Mouse (Mus musculus) induced T-regulatory cell, adult 2 months (primary cell): ENCODE results near the gene Amy1.
"Not testable (repeated sequence)": the region's sequence is repeated elsewhere in the genome, so short reads cannot be mapped to it uniquely, and the experiment has no call there.

Experiments
- DNase-seq: peaks from one replicate; pipeline ENCODE4 v3.0.0-alpha.2; 2012; ENCODE audit warnings: low read depth

Gene Amy1

DNA sequence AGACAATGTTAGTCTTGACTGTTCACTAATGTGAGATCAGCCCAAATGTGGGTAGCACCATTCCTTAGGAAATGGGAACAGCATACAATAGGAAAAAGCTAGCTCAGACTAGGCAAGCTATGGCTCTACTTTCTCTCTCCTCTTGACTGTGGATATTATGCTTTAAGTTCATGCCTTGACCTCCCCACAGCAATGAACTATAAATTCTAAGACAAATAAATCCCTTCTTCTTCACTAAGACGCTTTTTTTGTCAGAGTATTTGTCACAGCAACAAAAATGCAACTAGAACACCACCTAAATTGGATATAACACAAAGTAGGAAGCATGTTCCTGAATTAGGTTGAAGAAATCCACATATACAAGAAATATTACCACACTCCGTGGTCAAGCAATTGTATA, at the start of gene Amy1:
Gene Amy1, minus strand, starts transcription at position 101 of the 400 bp plus-strand sequence.
- DNase-seq = no peak

DNA sequence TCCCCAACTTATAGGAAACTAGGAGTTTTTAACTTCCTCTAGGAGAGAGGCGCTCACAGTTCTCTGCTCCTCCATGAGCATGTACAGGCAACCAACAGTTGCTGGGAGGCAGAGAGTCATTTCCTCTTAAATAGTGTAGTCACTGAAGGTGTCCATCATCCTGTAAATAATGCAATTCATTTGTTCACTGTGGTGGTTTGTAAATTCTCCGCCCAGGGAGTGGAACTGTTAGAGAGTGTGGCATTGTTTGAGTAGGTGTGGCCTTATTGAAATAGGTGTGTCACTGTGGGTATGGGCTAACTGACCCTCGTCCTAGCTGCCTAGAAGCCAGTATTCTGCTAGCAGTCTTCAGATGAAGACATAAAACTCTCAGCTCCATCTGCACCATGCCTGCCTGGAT, 47.8 kb upstream of the Amy1 start:
- no peak for DNase-seq

DNA sequence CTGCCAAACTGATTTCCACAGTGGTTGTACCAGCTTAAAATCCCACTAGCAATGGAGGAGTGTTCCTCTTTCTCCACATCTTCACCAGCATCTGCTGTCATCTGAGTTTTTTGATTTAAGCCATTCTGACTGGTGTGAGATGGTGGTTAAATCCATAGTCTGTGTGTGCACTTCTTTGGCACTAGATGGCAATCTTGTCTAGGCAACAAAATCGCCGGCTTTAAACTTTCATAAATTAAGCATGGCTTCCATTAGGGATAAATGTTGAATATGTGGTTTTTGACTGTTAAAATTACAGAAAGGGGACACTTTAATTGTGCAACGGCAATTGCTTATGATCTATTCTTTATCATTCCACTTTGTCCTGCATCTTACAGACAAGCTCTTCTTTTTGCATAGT, 44.9 kb upstream of the Amy1 start:
- not testable (repeated sequence) for DNase-seq

DNA sequence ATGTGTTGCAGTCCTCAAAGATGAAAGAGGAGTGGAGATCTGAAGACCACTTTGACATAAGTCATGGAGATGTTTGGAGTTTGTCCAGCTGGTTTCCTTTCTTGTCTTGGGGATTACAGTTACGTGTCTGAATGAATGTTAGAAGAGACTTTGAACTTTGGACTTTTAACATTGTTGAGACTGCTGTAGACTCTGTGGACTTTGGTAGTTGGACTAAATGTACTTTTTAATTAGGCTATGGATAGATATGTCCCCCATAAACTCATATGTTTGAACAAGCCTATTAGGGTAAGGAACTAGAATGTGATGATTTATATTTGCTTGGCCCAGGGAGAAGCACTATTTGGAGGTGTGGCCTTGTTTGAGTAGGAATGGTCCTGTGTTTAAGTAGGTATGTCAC, 33.0 kb upstream of the Amy1 start:
- no peak for DNase-seq

DNA sequence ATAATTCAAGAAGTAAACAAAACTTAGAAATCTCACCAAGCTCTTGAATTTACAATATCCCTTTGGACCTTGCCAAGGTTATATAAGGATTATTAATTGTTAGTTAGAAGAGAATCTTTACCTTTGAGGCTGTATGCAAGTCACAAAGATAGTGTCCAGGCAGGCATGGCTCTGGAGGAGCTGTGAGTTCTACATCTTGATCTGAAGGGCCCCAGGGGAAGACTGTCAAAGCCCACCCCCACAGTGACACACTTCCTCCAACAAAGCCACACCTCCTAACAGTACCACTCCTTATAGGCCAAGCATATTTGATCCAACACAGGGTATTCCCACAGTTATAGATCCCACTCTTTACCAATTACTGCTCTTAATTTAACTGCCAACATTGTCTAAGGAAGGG, 27.7 kb upstream of the Amy1 start:
- DNase-seq = no peak

DNA sequence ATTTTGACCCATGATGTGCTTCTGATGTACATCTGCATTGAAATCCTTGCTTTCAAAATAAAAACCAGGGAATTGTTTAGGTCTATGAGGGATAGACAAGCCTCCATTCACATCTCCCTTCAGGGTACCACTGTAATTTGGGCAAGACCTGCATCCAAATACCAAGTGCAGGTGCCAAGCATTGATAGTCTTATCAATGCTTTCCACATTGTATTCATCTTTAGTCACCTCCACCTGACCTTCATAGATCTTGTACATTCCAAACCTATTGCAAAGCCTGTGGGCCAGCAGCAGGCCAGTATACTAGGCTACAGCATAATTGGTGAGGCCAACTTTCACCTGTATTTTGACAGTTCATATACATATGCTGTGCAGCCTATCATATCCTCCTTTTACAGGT, 25.1 kb upstream of the Amy1 start:
- DNase-seq = no peak

DNA sequence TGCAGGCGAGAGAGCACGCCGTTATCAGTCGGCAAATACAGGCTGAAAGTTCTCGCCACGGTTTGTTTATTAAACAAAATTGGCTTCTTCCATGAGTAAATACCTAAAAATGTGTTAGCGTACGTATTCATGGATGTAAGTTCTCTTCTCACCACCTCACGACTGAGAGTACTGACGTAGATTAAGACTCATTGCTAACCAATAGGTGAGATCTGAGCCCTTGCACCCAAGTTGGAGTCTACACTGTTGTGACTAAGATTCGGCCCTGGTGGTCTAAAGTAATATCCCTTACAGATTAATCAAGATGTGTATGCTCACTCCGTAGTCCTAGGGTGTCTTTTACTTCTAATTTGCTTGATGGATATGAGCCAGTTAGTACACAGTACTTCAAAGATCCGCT, 24.1 kb upstream of the Amy1 start:
- DNase-seq = peak; percentile 69

DNA sequence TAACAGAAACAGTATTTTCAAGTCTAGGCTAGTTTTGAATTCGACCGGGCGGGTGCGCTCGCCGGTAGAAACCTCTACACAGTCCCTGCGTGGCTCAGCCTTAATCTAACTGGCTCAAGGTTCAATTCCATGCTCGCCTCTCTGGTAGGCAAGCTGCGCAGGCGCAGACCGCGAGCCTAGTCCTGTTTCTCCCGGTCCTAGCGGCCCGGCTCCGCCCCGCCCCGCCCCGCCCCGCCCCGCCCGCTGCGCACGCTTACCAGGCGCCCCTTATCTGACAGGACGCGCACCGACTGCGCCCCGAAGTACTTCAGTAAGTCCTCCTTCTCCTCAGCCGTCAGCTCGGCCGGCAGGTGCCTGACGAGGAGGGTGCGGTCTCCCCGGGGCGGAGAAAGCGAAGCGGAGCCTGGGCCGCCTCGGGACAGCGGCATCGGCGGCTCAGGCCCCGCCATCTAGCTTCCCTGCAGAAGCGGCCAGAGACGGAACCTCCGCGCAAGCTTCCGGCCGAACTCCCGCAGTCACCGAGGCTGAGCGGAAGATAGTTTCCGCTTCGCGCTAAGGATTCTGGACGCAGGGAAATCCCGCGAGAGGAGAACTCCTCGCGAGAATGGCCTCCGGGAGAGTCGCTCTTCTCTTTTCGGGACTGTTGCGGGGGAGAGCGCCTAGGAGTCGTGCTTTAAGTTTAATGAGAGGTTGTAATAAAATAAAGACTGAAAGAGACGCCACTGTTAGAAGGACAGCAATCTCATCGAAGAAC, 23.3 kb upstream of the Amy1 start, which contains the start of gene Rnpc3:
Gene Rnpc3, minus strand, starts transcription at position 544 of the 754 bp plus-strand sequence.
- peak; percentile 100 for DNase-seq

DNA sequence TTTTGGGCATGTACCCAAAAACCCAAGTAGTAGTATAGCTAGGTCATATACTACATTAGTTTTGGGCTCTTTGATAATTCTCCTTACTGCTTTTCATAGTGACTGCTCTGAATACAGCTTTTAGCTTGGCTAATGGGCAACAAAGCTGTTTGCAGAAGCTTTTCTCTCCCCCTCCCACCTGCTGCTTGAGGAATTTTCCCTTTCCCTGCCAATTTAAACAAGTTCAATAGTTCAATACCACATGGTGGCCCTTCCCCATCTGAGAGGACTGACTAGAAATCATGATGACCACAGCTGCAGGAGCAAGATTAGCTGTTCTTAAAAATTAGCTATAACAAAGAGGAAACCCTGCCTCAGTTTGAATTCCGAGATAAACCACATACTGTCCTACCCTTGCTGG, 15.7 kb downstream of the Amy1 start:
- no peak for DNase-seq

DNA sequence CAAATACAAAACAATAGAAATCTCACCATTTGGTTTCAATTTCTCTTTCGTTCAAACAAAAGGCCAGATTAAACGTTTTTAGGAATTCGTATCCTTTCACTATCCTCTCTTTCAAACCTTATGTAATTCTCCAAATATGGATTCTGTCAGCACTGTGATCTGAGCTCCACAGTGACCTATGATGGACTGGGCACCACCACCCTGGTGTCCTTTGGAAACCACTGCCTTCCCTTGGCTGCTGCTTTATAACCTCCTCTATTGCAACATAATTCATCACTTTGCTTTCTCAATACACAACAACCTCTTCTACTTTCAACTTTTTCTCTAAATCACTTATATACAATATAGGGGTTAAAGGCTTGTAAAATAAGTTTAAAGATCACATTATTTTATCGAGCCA, 31.9 kb downstream of the Amy1 start:
- DNase-seq = no peak

DNA sequence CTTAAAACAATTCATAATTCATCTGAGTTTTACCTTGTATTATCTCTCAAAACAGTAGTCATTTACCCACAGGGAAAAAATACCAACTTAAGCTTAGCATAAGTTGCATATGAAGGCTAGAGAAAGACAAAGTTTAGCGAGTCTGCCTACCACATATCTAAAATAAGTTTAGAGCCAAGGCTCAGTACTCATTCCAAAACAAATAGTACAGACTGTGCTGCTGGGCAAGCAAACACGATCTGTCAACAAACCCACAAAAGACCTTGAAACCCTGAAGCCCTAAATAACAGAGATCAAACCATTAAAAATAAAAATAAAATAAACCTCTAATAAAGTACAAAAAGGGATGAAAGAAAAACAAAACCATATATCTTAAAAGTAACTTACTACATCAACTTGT, 32.4 kb downstream of the Amy1 start:
- no peak for DNase-seq

DNA sequence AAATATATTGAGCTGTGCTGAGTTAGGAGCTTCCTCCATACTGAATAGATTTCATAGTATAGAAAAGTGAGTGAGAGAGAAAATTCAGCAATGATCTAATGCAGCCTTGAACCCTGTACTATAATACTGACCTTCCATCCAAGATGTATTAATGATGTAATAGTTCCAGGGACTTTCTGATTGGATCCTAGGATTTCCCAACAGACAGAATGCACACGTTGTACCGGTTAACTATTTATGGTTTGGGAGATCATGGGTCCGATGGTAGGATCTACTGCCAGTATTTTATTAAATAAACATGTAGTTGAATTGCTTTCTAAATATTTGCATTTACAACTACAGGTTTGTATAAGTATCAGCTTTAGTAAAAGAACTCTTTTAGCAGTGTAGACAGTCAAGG, 34.3 kb downstream of the Amy1 start:
- no peak for DNase-seq

DNA sequence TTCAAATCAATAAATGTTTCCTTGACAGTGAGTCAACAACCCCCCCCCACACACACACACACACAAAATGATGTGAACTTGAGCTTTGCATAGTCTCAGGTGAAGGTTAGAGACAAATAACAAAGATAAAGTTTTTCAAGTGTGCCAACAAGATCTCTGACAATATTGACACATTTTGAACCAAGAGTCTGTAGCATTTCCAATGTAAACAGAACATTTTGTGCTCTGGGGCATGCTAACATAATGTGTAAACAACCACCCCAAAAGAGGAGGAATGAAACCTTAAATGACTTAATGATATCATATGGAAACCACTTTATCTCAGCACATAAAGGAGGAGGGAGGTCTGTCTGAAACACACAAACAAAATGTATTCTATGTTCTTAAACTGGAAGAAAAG, 66.8 kb downstream of the Amy1 start:
- DNase-seq = no peak

DNA sequence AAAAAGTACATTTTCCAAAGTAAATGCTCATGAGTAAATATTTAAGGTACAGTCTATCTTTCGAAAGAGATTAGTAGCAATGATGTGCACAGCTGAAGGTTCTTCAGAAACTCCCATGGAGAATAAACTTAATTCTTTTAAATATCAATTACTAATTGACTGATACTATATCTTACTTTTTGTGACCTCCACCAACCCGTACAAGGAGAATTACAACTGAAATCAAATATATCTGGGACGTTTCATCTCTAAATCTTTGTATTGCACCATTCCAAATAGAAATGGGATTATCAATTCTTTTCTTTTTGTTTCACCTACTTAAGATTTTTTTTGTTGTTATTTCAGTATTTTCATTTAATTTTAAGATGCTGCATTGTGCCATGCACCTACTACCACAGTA, 74.2 kb downstream of the Amy1 start, which contains the start of gene Amy2a1:
Gene Amy2a1, minus strand, starts transcription at position 101 of the 400 bp plus-strand sequence.
- not testable (repeated sequence) for DNase-seq
